Mouse (Mus musculus) liver, embryonic 12.5 days (tissue): ENCODE data around the gene Grpel1. TPM values are rescaled to one million over a fixed set of nuclear protein-coding genes. Genes with fewer than 3 reads are reported as not detected.
A peak's percentile ranks its signal among the peaks of the same experiment; 100 is the strongest.

Source experiments
- ATAC-seq: fragments of 200-750 bp; cut with Nextera tagmentation; 2 replicates; pipeline ENCODE4 v1.8.0; 2017; ENCODE audit warnings: moderate number of reproducible peaks, mild to moderate bottlenecking, moderate library complexity
- H3K27ac ChIP-seq: fragments of 300-500 bp; sonication (generic); 2 replicates; pipeline ENCODE4 v1.5.1; 2016; ENCODE audit warnings: mild to moderate bottlenecking
- H3K27me3 ChIP-seq: fragments of 300-500 bp; sonication (generic); replicated peaks from 2 replicates; pipeline ENCODE4 v1.6.1; 2016; ENCODE audit warnings: mild to moderate bottlenecking, moderate library complexity
- H3K36me3 ChIP-seq: fragments of 300-500 bp; sonication (generic); 2 replicates; pipeline ENCODE4 v1.6.1; 2016; ENCODE audit warnings: mild to moderate bottlenecking, moderate library complexity
- H3K4me1 ChIP-seq: fragments of 300-500 bp; sonication (generic); 2 replicates; pipeline ENCODE4 v1.6.1; 2016
- H3K4me2 ChIP-seq: fragments of 300-500 bp; sonication (generic); 2 replicates; pipeline ENCODE4 v1.6.1; 2016; ENCODE audit warnings: mild to moderate bottlenecking, moderate library complexity
- H3K4me3 ChIP-seq: fragments of 300-500 bp; sonication (generic); 2 replicates; pipeline ENCODE4 v1.5.1; 2016; ENCODE audit warnings: mild to moderate bottlenecking, moderate library complexity
- H3K9ac ChIP-seq: fragments of 300-500 bp; sonication (generic); 2 replicates; pipeline ENCODE4 v1.6.1; 2016; ENCODE audit warnings: mild to moderate bottlenecking, moderate library complexity
- H3K9me3 ChIP-seq: fragments of 300-500 bp; sonication (generic); replicated peaks from 2 replicates; pipeline ENCODE4 v1.6.1; 2016; ENCODE audit warnings: mild to moderate bottlenecking, moderate library complexity
- WGBS: fragments of 180-500 bp; shearing (Covaris S2); methylation state at CpG from one replicate; pipeline ENCODE4 v1.1.7; 2016; ENCODE audit not compliant: insufficient replicate concordance; 5-methylcytosine and 5-hydroxymethylcytosine counted together
- polyA plus RNA-seq: library from polyadenylated mRNA; unstranded; fragments of >200 nt; fragmentation: Nextera tagmentation; extraction: Ambion mirVana; gene quantifications from 2 replicates; pipeline ENCODE4 v1.2.1, GENCODE M21; 2016

Grpel1 gene
- polyA plus RNA-seq, 1 experiment from 2014 or later, result 52.9 TPM

GRCm38 (mm10) chr5:36463391-36463790, 1.4 kb upstream of the Grpel1 start:
- 69% methylated on average over 5 of the region's 5 CpGs for WGBS
- no peak overlapping the region for H3K4me3 ChIP-seq

GRCm38 (mm10) chr5:36465889-36466288, 1.1 kb downstream of the Grpel1 start:
- ATAC-seq, result no peak
- Histone ChIP-seq H3K36me3 (peaks cover 43% of the 10 kb centered on the region), H3K27me3 (no peaks in the 10 kb centered on the region), H3K9me3 (no peaks in the 10 kb centered on the region), H3K4me3 (peak overlapping the region; percentile 97), H3K4me2 (peak overlapping the region; percentile 96), H3K27ac (peak overlapping the region; percentile 76; the same call in 1 of the 2 replicates), H3K9ac (peak overlapping the region; percentile 88), H3K4me1 (peaks cover 42% of the 10 kb centered on the region)
- WGBS, result 4% methylated on average over 8 of the region's 8 CpGs

More at GRCm38 (mm10) chr5:36463391-36463790, 1.4 kb upstream of the Grpel1 start:
- Histone ChIP-seq H3K4me1 (peaks cover 42% of the 10 kb centered on the region), H3K27me3 (no peaks in the 10 kb centered on the region), H3K36me3 (peaks cover 18% of the 10 kb centered on the region), H3K9me3 (no peaks in the 10 kb centered on the region), H3K27ac (no peak overlapping the region), H3K4me2 (0 out of 2 replicates have a peak overlapping the region, but pooled peaks have one; percentile 96), H3K9ac (no peak overlapping the region)
- no peak for ATAC-seq

GRCm38 (mm10) chr5:36471206-36471605, 6.4 kb downstream of the Grpel1 start:
- H3K4me1 ChIP-seq, result peaks cover 17% of the 10 kb centered on the region
- no peak overlapping the region for H3K4me3 ChIP-seq
- no peaks in the 10 kb centered on the region for H3K27me3 ChIP-seq
- H3K36me3 ChIP-seq, result peaks cover 93% of the 10 kb centered on the region
- ATAC-seq, result no peak
- H3K9ac ChIP-seq, result no peak overlapping the region
- H3K27ac ChIP-seq, result no peak overlapping the region
- no peak overlapping the region for H3K4me2 ChIP-seq
- WGBS, result 86% methylated on average over 8 of the region's 8 CpGs
- no peaks in the 10 kb centered on the region for H3K9me3 ChIP-seq

- Histone ChIP-seq H3K9me3 (no peaks in the 10 kb centered on the region), H3K4me3 (no peak overlapping the region), H3K36me3 (peaks cover 87% of the 10 kb centered on the region), H3K9ac (no peak overlapping the region), H3K27me3 (no peaks in the 10 kb centered on the region), H3K4me2 (no peak overlapping the region), H3K4me1 (peaks cover 2% of the 10 kb centered on the region; the same call in 1 of the 2 replicates), H3K27ac (no peak overlapping the region)
- ATAC-seq, result no peak
- WGBS, result 80% methylated on average over 4 of the region's 4 CpGs
These were observed 8.3 kb downstream of the Grpel1 start for GRCm38 (mm10) chr5:36472876-36473655.

- Histone ChIP-seq H3K9me3 (no peaks in the 10 kb centered on the region), H3K4me1 (peaks cover 9% of the 10 kb centered on the region), H3K4me2 (no peak overlapping the region), H3K9ac (no peak overlapping the region), H3K36me3 (peaks cover 78% of the 10 kb centered on the region), H3K27me3 (no peaks in the 10 kb centered on the region), H3K4me3 (no peak overlapping the region), H3K27ac (no peak overlapping the region)
- ATAC-seq, result peak; percentile 56; the same call in 1 of the 2 replicates
- 72% methylated on average over 5 of the region's 5 CpGs for WGBS
These were observed 9.5 kb downstream of the Grpel1 start for GRCm38 (mm10) chr5:36474283-36474682.

GRCm38 (mm10) chr5:36477486-36477885, 12.7 kb downstream of the Grpel1 start:
- no peaks in the 10 kb centered on the region for H3K9me3 ChIP-seq
- 49% methylated on average over 3 of the region's 3 CpGs for WGBS

GRCm38 (mm10) chr5:36478540-36479420, 14.0 kb downstream of the Grpel1 start:
- Histone ChIP-seq H3K9me3 (no peaks in the 10 kb centered on the region), H3K4me2 (no peak overlapping the region), H3K36me3 (peaks cover 41% of the 10 kb centered on the region), H3K27me3 (no peaks in the 10 kb centered on the region), H3K27ac (no peak overlapping the region), H3K9ac (no peak overlapping the region), H3K4me3 (no peak overlapping the region), H3K4me1 (peaks cover 49% of the 10 kb centered on the region)
- ATAC-seq, result no peak
- WGBS, result 64% methylated on average over 6 of the region's 6 CpGs

More at GRCm38 (mm10) chr5:36477486-36477885, 12.7 kb downstream of the Grpel1 start:
- Histone ChIP-seq H3K36me3 (peaks cover 54% of the 10 kb centered on the region), H3K4me2 (no peak overlapping the region), H3K9ac (no peak overlapping the region), H3K4me3 (no peak overlapping the region), H3K27ac (no peak overlapping the region), H3K4me1 (peaks cover 40% of the 10 kb centered on the region), H3K27me3 (no peaks in the 10 kb centered on the region)
- no peak for ATAC-seq

GRCm38 (mm10) chr5:36479735-36480134, 14.9 kb downstream of the Grpel1 start:
- Histone ChIP-seq H3K9me3 (no peaks in the 10 kb centered on the region), H3K4me1 (peaks cover 52% of the 10 kb centered on the region)

GRCm38 (mm10) chr5:36480398-36480797, 15.6 kb downstream of the Grpel1 start:
- ATAC-seq, result no peak
- H3K36me3 ChIP-seq, result peaks cover 28% of the 10 kb centered on the region
- 0 out of 2 replicates have a peak overlapping the region, but pooled peaks have one; percentile 12 for H3K27ac ChIP-seq
- H3K9me3 ChIP-seq, result no peaks in the 10 kb centered on the region
- H3K4me3 ChIP-seq, result no peak overlapping the region
- H3K4me1 ChIP-seq, result peaks cover 59% of the 10 kb centered on the region
- H3K27me3 ChIP-seq, result peaks cover 8% of the 10 kb centered on the region
- 82% methylated on average over 4 of the region's 4 CpGs for WGBS
- H3K4me2 ChIP-seq, result no peak overlapping the region
- peak overlapping the region; percentile 14; the same call in 1 of the 2 replicates for H3K9ac ChIP-seq

More at GRCm38 (mm10) chr5:36479735-36480134, 14.9 kb downstream of the Grpel1 start:
- no peak overlapping the region for H3K4me2 ChIP-seq
- H3K4me3 ChIP-seq, result no peak overlapping the region
- H3K36me3 ChIP-seq, result peaks cover 33% of the 10 kb centered on the region
- ATAC-seq, result no peak
- H3K9ac ChIP-seq, result no peak overlapping the region; the same call in 1 of the 2 replicates
- 34% methylated on average over 2 of the region's 2 CpGs for WGBS
- peaks cover 1% of the 10 kb centered on the region; the same call in 1 of the 2 replicates for H3K27me3 ChIP-seq
- H3K27ac ChIP-seq, result peak overlapping the region; percentile 12; the same call in 1 of the 2 replicates

- H3K9ac ChIP-seq, result peak overlapping the region; percentile 14; the same call in 1 of the 2 replicates
- peaks cover 64% of the 10 kb centered on the region for H3K4me1 ChIP-seq
- WGBS, result 72% methylated on average over 1 of the region's 1 CpGs
- H3K27me3 ChIP-seq, result peaks cover 15% of the 10 kb centered on the region
- no peaks in the 10 kb centered on the region for H3K9me3 ChIP-seq
- H3K4me3 ChIP-seq, result no peak overlapping the region
- no peak for ATAC-seq
- no peak overlapping the region for H3K4me2 ChIP-seq
- peaks cover 21% of the 10 kb centered on the region for H3K36me3 ChIP-seq
- H3K27ac ChIP-seq, result no peak overlapping the region
These were observed 16.3 kb downstream of the Grpel1 start for GRCm38 (mm10) chr5:36481114-36481513.

- peak; percentile 11; the same call in 1 of the 2 replicates for ATAC-seq
- 1% methylated on average over 58 of the region's 58 CpGs for WGBS
- H3K27ac ChIP-seq, result peak overlapping the region; percentile 83
- peak overlapping the region; percentile 87 for H3K4me3 ChIP-seq
- peaks cover 33% of the 10 kb centered on the region for H3K27me3 ChIP-seq
- peak overlapping the region; percentile 94 for H3K9ac ChIP-seq
- peaks cover 63% of the 10 kb centered on the region for H3K4me1 ChIP-seq
- H3K36me3 ChIP-seq, result peaks cover 9% of the 10 kb centered on the region
- peak overlapping the region; percentile 96 for H3K4me2 ChIP-seq
- no peaks in the 10 kb centered on the region for H3K9me3 ChIP-seq
These were observed 18.7 kb downstream of the Grpel1 start for GRCm38 (mm10) chr5:36483203-36484101.
